Mouse (Mus musculus) lung, embryonic 14.5 days (tissue): ENCODE results near the gene Ccdc183. TPM values are rescaled to one million over a fixed set of nuclear protein-coding genes. Genes with fewer than 3 reads are reported as not detected.

Source experiments
- ATAC-seq: fragments of 200-750 bp; cut with Nextera tagmentation; 2 replicates; pipeline ENCODE4 v1.8.0; 2017; ENCODE audit warnings: mild to moderate bottlenecking, moderate TSS enrichment, moderate library complexity; ENCODE audit not compliant: insufficient read depth
- DNase-seq: peaks from one replicate; pipeline ENCODE4 v3.0.0-alpha.2; 2015
- H3K27ac ChIP-seq: fragments of 300-500 bp; sonication (generic); 2 replicates; pipeline ENCODE4 v1.5.1; 2014; ENCODE audit warnings: low read depth, mild to moderate bottlenecking, moderate library complexity
- H3K27me3 ChIP-seq: fragments of 300-500 bp; sonication (generic); 2 replicates; pipeline ENCODE4 v1.6.1; 2014; ENCODE audit warnings: low read length, control low read depth; ENCODE audit not compliant: insufficient read depth
- H3K36me3 ChIP-seq: fragments of 300-500 bp; sonication (generic); 2 replicates; pipeline ENCODE4 v1.6.1; 2014; ENCODE audit warnings: control low read depth; ENCODE audit not compliant: insufficient read depth
- H3K4me1 ChIP-seq: fragments of 300-500 bp; sonication (generic); 2 replicates; pipeline ENCODE4 v1.6.1; 2014; ENCODE audit warnings: antibody characterized with exemption, control low read depth; ENCODE audit not compliant: insufficient read depth
- H3K4me2 ChIP-seq: fragments of 300-500 bp; sonication (generic); 2 replicates; pipeline ENCODE4 v1.6.1; 2014; ENCODE audit warnings: mild to moderate bottlenecking
- H3K4me3 ChIP-seq: fragments of 300-500 bp; sonication (generic); 2 replicates; pipeline ENCODE4 v1.5.1; 2014; ENCODE audit warnings: low read depth, low read length
- H3K9ac ChIP-seq: fragments of 300-500 bp; sonication (generic); 2 replicates; pipeline ENCODE4 v1.6.1; 2014
- H3K9me3 ChIP-seq: fragments of 300-500 bp; sonication (generic); 2 replicates; pipeline ENCODE4 v1.6.1; 2016; ENCODE audit warnings: low read depth, low read length, control low read depth
- CTCF ChIP-seq: IDR thresholded peaks from 2 replicates; pipeline ENCODE4 v1.5.1; 2016; ENCODE audit warnings: antibody characterized with exemption, low read depth
- WGBS: fragments of 180-500 bp; shearing (Covaris S2); extraction: QIAGEN DNeasy Blood & Tissue Kit; methylation state at CpG from one replicate; pipeline ENCODE4 v1.1.7; 2014; 5-methylcytosine and 5-hydroxymethylcytosine counted together
- polyA plus RNA-seq: library from polyadenylated mRNA; unstranded; fragments of >200 nt; fragmentation: Nextera tagmentation; extraction: Ambion mirVana; gene quantifications from 2 replicates; pipeline ENCODE4 v1.2.1, GENCODE M21; 2014

Gene Ccdc183
- polyA plus RNA-seq, 1 experiment from 2014 or later: 0.28 TPM

DNA sequence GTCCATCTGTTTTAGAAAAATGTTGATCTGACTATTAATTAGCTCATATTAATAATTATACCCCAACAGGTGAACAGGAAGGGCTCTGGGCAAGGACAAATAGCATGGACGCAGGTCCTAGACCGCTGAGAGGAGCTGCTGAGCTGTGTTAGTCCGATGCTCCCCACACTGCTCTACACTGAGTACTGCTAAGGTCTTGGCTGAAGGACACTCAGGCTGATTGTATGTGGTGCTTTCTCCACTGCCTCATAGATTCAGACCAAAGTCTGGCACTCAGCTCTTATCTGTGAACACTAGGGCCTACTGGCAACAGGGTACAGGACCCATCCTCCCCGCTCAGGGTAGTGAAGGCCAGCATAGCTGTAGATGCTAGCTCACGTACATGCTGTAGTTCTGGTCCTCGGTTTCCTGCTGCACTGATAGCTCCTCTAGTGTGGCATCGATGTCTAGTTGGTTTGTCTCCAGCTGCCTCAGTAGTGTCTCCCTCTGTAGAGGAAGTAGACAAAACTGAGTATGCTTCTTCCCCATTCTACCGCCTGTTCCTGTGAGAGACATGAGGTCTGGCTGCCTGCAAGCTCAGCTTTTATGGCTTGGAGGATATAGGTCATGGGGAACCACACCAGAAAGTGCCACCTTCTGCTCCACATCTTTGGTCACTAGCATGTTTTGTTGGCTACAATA is 29.1 kb downstream of the Ccdc183 start:
- Histone ChIP-seq H3K9me3 (no peaks in the 10 kb centered on the region), H3K4me2 (no peak overlapping the region), H3K27ac (no peak overlapping the region), H3K36me3 (peaks cover 93% of the 10 kb centered on the region), H3K4me1 (no peaks in the 10 kb centered on the region), H3K9ac (no peak overlapping the region), H3K27me3 (no peaks in the 10 kb centered on the region), H3K4me3 (no peak overlapping the region)
- WGBS: 92% methylated on average over 8 of the region's 8 CpGs
- no peak for ATAC-seq
- DNase-seq: no peak
- no peak for TF ChIP-seq CTCF

DNA sequence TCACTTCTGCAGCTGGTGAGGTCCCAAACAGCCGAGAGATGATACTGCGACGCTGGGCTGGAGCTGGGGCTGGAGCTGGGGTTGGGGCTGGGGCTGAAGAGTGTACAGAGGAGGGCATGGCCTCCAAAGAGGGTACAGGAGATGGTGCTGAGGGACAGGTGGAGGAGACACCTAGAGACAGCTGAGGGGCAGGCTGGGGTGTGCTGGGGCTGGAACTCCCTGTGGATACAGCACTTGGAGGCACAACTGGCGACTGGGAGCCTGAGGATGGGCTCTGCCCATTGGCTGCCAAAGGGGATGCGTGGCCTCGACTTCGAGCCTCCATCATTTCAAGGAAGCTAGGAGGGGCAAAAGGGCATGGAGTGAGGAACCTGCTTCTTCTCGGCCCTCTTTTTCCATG is 30.2 kb downstream of the Ccdc183 start:
- 88% methylated on average over 8 of the region's 8 CpGs for WGBS

DNA sequence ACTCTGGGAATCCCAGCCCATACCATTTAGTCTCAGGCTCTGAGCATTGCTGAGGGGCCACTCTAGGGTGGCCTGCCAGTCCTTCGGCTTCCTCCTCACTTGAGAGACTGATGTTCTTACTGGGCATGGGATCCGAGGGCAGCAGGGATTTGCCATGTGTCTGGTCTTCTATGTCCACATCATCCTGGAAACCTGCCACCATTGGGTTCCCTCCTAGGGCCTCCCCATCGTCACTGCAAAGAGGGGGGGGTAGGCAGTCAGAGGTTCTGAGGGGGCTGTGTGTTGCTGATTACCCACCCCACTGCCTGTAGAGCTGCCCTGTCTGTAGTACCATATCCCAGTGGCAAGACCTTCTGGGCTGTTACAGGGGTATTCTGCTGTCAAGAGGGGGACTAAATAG is 31.9 kb downstream of the Ccdc183 start:
- Histone ChIP-seq H3K4me2 (no peak overlapping the region), H3K9ac (no peak overlapping the region), H3K4me3 (no peak overlapping the region), H3K36me3 (peaks cover 73% of the 10 kb centered on the region), H3K27me3 (peaks cover 8% of the 10 kb centered on the region), H3K9me3 (no peaks in the 10 kb centered on the region), H3K4me1 (0 out of 2 replicates have a peak, but pooled peaks cover 3% of the 10 kb centered on the region), H3K27ac (no peak overlapping the region)
- TF ChIP-seq CTCF: no peak
- WGBS: 76% methylated on average over 3 of the region's 3 CpGs
- DNase-seq (no peak), ATAC-seq (no peak)

More for the DNA sequence above, 30.2 kb downstream of the Ccdc183 start:
- no peak overlapping the region for H3K27ac ChIP-seq
- no peak for ATAC-seq
- H3K9ac ChIP-seq: no peak overlapping the region
- H3K4me1 ChIP-seq: no peaks in the 10 kb centered on the region
- no peak overlapping the region for H3K4me2 ChIP-seq
- DNase-seq: no peak
- no peaks in the 10 kb centered on the region for H3K27me3 ChIP-seq
- no peak overlapping the region for H3K4me3 ChIP-seq
- TF ChIP-seq CTCF: no peak
- peaks cover 90% of the 10 kb centered on the region for H3K36me3 ChIP-seq
- H3K9me3 ChIP-seq: no peaks in the 10 kb centered on the region

DNA sequence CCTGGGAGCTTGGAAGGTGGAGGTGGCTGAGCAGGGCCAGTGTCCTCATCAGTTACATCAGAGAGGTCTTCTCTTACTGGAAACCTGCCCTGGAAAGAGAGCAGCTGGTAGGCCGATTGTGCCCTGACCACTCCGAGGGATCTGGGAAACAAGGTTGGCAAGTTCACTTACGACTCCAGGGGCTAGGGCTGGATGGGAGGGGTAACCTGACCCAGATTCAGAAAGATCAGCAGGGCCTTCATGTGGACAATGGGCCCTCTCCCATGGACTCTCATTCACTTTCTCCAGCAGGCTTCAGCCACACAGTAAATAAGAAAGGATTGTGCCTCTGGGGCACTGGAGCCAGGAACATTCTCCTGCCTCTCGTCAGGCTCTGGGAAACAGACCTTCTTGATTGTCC is 32.6 kb downstream of the Ccdc183 start:
- Histone ChIP-seq H3K4me2 (no peak overlapping the region), H3K36me3 (peaks cover 65% of the 10 kb centered on the region), H3K4me1 (0 out of 2 replicates have a peak, but pooled peaks cover 3% of the 10 kb centered on the region), H3K4me3 (no peak overlapping the region), H3K27me3 (peaks cover 16% of the 10 kb centered on the region), H3K9ac (no peak overlapping the region), H3K9me3 (no peaks in the 10 kb centered on the region), H3K27ac (no peak overlapping the region)
- WGBS: 72% methylated on average over 4 of the region's 4 CpGs
- no peak for TF ChIP-seq CTCF
- DNase-seq (no peak), ATAC-seq (no peak)

DNA sequence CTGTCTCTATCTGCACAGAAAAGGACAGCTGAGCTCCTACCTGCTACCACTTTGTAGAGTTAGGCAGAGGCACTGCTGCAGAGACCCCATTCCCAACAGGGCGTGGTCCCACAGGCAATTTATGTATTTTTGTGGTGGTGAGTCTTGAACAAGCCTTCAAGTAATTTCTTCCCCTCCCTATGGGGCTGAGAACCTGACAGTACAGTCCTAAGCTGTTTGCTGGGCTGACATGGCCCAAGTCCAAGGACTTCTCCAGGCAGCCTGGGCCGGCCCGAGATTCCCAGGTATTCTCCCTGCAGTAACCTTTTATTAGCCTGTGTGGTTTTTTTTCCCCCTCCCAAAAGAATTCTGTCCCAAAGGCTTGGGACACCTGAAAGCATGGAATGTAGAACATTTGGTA is 33.3 kb downstream of the Ccdc183 start:
- H3K9ac ChIP-seq: no peak overlapping the region
- H3K4me3 ChIP-seq: no peak overlapping the region
- no peak overlapping the region for H3K4me2 ChIP-seq
- TF ChIP-seq CTCF: no peak
- ATAC-seq (no peak), DNase-seq (no peak)
- H3K4me1 ChIP-seq: 0 out of 2 replicates have a peak, but pooled peaks cover 3% of the 10 kb centered on the region
- H3K27ac ChIP-seq: no peak overlapping the region
- peaks cover 23% of the 10 kb centered on the region for H3K27me3 ChIP-seq
- H3K36me3 ChIP-seq: peaks cover 58% of the 10 kb centered on the region
- 84% methylated on average over 3 of the region's 3 CpGs for WGBS
- H3K9me3 ChIP-seq: no peaks in the 10 kb centered on the region

DNA sequence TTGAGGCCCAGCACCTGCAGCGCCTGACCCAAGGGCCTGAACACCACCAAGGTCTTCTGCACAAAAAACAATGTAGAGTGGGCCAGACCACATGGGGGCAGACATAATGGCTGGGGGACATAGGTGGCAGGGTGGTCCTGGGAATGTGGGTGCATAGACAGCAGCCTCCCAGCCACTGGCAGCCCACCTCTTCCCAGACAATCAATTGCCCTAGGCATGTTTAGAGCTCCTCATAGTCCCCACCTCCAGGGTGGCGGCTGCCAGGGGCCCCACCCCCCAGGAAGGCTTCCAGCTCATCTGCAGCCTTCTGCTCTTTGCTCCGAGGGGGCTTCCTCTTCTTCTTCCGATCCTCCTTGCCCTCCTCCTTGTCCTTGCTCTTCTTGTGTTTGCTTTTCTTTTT is 33.9 kb downstream of the Ccdc183 start:
- H3K9ac ChIP-seq: no peak overlapping the region
- no peaks in the 10 kb centered on the region for H3K9me3 ChIP-seq
- H3K36me3 ChIP-seq: peaks cover 56% of the 10 kb centered on the region
- H3K27ac ChIP-seq: no peak overlapping the region
- H3K27me3 ChIP-seq: peaks cover 29% of the 10 kb centered on the region
- TF ChIP-seq CTCF: no peak
- 0 out of 2 replicates have a peak, but pooled peaks cover 3% of the 10 kb centered on the region for H3K4me1 ChIP-seq
- H3K4me3 ChIP-seq: no peak overlapping the region
- no peak overlapping the region for H3K4me2 ChIP-seq
- DNase-seq: no peak
- WGBS: 62% methylated on average over 4 of the region's 4 CpGs
- ATAC-seq: no peak

DNA sequence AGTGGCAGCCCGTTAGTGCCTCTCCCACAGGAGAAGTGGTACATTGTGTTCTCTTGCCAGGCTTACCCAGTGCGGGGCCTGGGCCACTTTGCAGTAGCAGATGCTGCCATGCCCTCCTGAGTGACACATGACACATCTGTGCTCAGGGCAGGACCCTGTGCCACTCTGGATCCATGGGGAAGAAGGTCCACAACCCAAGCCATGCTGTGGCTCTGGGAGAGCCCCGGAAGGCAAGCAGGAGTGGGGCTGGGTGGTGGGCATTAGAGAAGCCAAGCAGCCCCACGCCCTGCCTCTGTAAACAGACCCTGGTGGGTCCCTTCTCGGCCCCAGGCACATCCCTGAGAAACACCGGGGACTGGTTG is 34.4 kb downstream of the Ccdc183 start:
- Histone ChIP-seq H3K9me3 (no peaks in the 10 kb centered on the region), H3K4me3 (no peak overlapping the region), H3K36me3 (peaks cover 51% of the 10 kb centered on the region), H3K27ac (no peak overlapping the region), H3K9ac (no peak overlapping the region), H3K27me3 (peaks cover 33% of the 10 kb centered on the region), H3K4me1 (0 out of 2 replicates have a peak, but pooled peaks cover 3% of the 10 kb centered on the region), H3K4me2 (no peak overlapping the region)
- 71% methylated on average over 6 of the region's 6 CpGs for WGBS
- no peak for DNase-seq
- no peak for ATAC-seq
- no peak for TF ChIP-seq CTCF
